Mouse (Mus musculus): Measurements from ENCODE around the gene Efcab2. TPM values are rescaled to one million over a fixed set of nuclear protein-coding genes. Genes with fewer than 3 reads are reported as not detected.

The Efcab2 gene
- total RNA-seq, 2 experiments from 2014 or later = 71.8 to 80.5 TPM

GRCm38 (mm10) chr1:178527547-178528361 lies 121.9 kb downstream of the Efcab2 start:
- DNase-seq (ENCODE audit: low spot score) = no peak
- intact Hi-C loops (cut with DNase I) = loop anchor here (1.0 to 2.0 kb wide), 3 partner anchors 433 to 705 kb away; no protein-coding TSS in a partner anchor

DNA sequence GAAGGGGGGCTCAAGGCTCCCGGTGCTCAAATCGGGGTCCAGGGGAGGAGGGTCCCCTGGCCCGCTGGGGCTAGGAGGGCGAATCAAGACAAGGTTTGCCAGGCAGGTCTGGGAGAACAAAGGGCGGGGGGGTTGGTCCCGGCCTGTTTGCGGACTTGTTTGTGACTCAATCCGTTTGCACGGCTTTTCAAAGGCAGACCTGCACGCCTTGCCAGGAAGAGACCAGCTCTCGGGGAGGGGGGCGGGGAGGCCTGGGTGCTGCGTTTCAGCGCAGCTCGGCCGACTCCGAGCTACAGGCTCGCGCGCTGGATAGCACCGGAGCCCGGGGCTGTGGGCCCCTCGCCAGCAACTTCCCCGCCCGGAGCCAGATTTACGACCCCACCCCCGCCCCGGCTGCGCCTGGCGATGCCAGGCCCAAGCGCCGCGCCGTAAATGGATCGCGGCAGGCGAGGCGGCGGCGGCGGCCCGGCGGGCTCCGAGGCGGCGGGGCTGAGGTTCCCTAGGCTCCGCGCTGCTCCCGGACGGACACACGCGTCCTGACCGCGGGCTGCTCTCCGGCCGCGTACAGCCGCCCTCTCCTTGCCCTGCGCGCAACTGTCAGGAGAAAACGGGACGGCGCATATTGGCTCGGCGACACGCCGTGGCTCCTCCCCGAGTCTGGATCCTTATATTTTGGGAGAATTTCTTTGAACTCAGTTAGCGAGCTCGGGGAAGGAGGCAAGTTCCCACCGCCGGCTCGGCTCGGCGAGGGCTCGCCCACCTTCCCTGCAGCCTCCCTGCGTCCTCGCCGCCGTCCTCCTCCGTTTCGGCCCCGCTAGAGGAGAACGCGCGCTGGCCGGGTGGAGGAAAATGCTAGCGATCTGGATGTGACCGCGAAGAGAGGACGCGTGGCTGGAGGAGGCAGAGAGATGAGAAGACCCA lies 122.8 kb downstream of the Efcab2 start, which contains the start of gene Kif26b:
TSS of gene Kif26b (plus strand) at position 695 of the 921 bp plus-strand sequence.
- no peak for DNase-seq (ENCODE audit: low spot score)
- intact Hi-C loops (cut with DNase I) = no loop called here

- no peak for DNase-seq (ENCODE audit: low spot score)
- intact Hi-C loops (cut with DNase I) = loop anchor here (1.0 to 2.0 kb wide), 2 partner anchors 160 to 947 kb away; no protein-coding TSS in a partner anchor
Measured at GRCm38 (mm10) chr1:178529512-178530300, 123.8 kb downstream of the Efcab2 start.

DNA sequence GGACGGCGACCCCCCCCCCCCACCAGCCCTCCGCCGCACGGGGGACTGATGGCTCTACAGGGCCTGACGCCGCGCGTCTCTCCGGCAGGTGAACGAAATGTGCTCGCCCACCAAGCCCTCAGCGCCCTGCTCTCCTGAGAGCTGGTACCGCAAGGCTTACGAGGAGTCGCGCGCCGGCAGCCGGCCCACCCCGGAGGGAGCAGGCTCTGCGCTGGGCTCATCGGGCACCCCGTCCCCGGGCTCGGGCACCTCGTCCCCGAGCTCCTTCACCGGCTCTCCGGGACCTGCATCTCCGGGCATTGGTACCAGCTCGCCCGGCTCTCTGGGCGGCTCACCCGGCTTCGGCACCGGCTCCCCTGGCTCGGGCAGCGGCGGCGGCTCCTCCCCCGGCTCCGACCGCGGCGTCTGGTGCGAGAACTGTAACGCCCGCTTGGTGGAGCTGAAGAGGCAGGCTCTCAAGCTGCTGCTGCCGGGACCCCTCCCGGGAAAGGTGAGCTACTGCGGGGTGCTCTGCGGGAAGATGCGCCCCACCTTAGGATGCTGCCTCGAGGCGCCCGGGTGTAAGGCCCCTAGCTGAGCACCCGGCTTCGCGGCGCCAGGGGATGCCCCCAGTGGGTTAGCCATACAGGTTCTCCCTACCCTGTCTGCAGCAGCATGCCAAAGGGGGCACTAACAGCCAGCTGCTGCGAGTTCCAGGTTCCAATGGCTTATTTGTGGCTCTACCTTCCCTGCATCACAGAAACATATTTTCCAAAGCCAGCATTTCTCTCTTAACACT lies 124.6 kb downstream of the Efcab2 start:
- DNase-seq (ENCODE audit: low spot score) = peak; percentile 51

More for the DNA sequence above, 124.6 kb downstream of the Efcab2 start:
- intact Hi-C loops (cut with DNase I) = loop anchor here (1.0 to 2.0 kb wide), 2 partner anchors 159 to 946 kb away; no protein-coding TSS in a partner anchor

Small RNA genes lying within 50 kb of the gene (microRNA-seq; reads per million reads assigned to microRNA genes)
- gene Gm27458 = not detected

Other genes with a start within 250 kb of the Efcab2 start
- gene Desi2, start 218.7 kb upstream of the Efcab2 start, total RNA-seq (2021) = 10 to 100 TPM; 17.8 to 18.7 TPM
- 100 to 1,000 TPM; 103 to 125 TPM for gene Cox20, start 87.0 kb upstream of the Efcab2 start, total RNA-seq (2021)
- gene Hnrnpu, start 68.3 kb upstream of the Efcab2 start, total RNA-seq (2021) = 100 to 1,000 TPM; 158 to 184 TPM
- 1 to 10 TPM; 4.2 to 4.4 TPM for gene Kif26b, start 123.0 kb downstream of the Efcab2 start, total RNA-seq (2021)